Mouse (Mus musculus): Measurements from ENCODE around the gene Trpm8. TPM values are rescaled to one million over a fixed set of nuclear protein-coding genes. Genes with fewer than 3 reads are reported as not detected.
A peak's percentile ranks its signal among the peaks of the same experiment; 100 is the strongest.

The Trpm8 gene
- polyA plus RNA-seq, 1 experiment from 2014 or later, result not detected

DNA sequence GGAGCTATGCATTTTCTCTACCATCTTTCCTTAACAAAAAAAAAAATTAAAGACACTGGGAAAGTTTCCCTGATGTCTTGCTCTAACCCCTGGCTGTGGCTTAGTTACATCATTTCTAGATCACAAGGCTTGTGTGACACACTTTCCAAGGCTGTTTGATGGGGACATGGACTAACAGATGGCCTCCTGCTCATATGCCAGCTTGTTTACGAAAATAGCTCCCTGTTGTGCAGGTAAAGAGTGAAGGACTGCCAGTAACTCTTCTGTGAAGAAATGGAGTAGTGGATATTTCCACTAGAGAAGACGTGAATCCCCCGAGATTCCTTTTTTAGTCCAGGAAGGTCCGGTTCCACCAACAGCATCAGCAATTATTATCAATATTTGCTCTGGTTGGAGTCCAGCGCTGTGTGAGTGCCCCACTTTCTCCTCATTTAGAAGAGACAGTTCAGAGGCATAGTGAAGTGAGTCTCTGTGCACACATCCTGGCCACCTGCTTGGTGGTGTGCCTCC, 71.1 kb downstream of the Trpm8 start:
- H3K27ac ChIP-seq, result no peak overlapping the region
- WGBS, result 86% methylated on average over 5 of the region's 5 CpGs
- DNase-seq (ENCODE audit: low spot score), result no peak
- H3K27me3 ChIP-seq (ENCODE audit: low read depth, poor library complexity, severe bottlenecking), result no peaks in the 10 kb centered on the region
- H3K4me3 ChIP-seq, result no peak overlapping the region
- no peaks in the 10 kb centered on the region for H3K36me3 ChIP-seq
- H3K9me3 ChIP-seq (replicated peaks), result no peaks in the 10 kb centered on the region
- H3K4me1 ChIP-seq, result no peaks in the 10 kb centered on the region

DNA sequence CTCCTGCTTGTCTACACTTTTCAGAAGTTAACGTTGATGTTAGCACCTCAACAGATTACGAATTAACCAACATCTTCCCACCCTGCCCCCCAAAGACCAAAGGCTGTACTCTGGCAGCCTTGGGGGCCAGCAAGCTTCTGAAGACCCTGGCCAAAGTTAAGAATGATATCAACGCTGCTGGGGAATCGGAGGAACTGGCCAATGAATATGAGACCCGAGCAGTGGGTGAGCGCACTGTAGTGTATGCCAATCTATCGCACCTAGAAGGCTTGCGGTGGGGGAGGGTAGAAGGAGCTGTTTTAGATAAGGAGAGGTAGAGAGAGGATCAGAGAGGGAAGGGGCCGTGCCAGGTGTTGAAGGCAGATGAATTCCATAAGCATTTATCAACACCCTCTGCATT, 73.3 kb downstream of the Trpm8 start:
- WGBS, result 93% methylated on average over 9 of the region's 9 CpGs
- no peaks in the 10 kb centered on the region for H3K4me1 ChIP-seq

DNA sequence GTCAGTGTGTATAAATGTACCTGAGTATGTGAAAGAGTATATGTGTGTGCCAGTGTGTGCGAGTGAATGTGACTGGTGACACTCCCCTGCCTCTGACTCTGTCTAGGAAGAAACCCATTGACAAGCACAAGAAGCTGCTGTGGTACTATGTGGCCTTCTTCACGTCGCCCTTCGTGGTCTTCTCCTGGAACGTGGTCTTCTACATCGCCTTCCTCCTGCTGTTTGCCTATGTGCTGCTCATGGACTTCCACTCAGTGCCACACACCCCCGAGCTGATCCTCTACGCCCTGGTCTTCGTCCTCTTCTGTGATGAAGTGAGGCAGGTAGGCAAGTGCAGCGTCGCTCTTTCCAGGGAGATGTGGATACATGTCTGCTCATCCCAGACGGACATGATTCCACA, 77.6 kb downstream of the Trpm8 start:
- Histone ChIP-seq H3K4me3 (no peak overlapping the region), H3K36me3 (no peaks in the 10 kb centered on the region), H3K9me3 (replicated peaks) (no peaks in the 10 kb centered on the region), H3K4me1 (no peaks in the 10 kb centered on the region), H3K27me3 (ENCODE audit: low read depth, poor library complexity, severe bottlenecking) (no peaks in the 10 kb centered on the region), H3K27ac (no peak overlapping the region)
- 92% methylated on average over 12 of the region's 12 CpGs for WGBS
- no peak for DNase-seq (ENCODE audit: low spot score)

More for the DNA sequence above, 73.3 kb downstream of the Trpm8 start:
- Histone ChIP-seq H3K36me3 (no peaks in the 10 kb centered on the region), H3K27me3 (ENCODE audit: low read depth, poor library complexity, severe bottlenecking) (no peaks in the 10 kb centered on the region), H3K27ac (no peak overlapping the region), H3K9me3 (replicated peaks) (no peaks in the 10 kb centered on the region), H3K4me3 (no peak overlapping the region)
- DNase-seq (ENCODE audit: low spot score), result no peak

DNA sequence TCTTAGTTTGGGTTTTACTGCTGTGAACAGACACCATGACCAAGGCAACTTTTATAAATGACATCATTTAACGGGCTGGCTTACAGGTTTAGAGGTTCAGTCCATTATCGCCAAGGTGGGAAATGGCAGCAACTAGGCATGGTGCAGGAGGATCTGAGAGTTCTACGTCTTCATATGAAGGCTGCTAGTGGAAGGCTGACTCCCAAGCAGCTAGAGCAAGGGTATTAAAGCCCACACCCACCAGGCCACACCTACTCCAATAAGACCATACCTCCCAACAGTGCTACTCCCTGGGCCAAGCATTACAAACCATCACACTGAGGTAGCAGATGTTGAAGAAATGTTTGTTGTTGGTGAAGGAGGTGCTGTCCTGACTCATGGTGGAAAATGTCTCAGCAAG, 78.2 kb downstream of the Trpm8 start:
- Histone ChIP-seq H3K36me3 (no peaks in the 10 kb centered on the region), H3K27ac (no peak overlapping the region), H3K4me1 (no peaks in the 10 kb centered on the region), H3K27me3 (ENCODE audit: low read depth, poor library complexity, severe bottlenecking) (no peaks in the 10 kb centered on the region), H3K9me3 (replicated peaks) (no peaks in the 10 kb centered on the region), H3K4me3 (no peak overlapping the region)
- no peak for DNase-seq (ENCODE audit: low spot score)
- 83% methylated on average over 3 of the region's 3 CpGs for WGBS

DNA sequence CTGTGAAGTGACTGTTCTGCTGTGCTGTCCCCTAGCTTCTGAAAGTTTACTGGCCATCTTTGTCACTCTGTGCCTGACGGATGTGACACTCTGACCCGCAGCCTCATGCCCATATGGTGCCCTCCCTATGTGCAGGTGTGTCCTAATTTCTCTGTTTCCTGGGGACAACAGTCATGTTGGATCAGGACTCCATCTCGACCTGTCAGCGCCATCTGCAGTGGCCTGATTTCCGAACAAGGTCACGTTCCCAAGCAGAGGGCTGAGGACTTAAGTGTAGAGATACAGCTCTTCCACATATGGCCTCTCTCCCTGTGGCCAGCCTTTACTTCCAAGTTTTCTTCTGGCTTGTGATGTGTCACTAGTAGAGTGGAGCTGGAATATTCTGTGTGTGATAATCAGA, 79.2 kb downstream of the Trpm8 start:
- 85% methylated on average over 6 of the region's 6 CpGs for WGBS
- Histone ChIP-seq H3K27ac (no peak overlapping the region), H3K9me3 (replicated peaks) (no peaks in the 10 kb centered on the region), H3K36me3 (no peaks in the 10 kb centered on the region), H3K4me3 (no peak overlapping the region), H3K27me3 (ENCODE audit: low read depth, poor library complexity, severe bottlenecking) (no peaks in the 10 kb centered on the region), H3K4me1 (no peaks in the 10 kb centered on the region)
- no peak for DNase-seq (ENCODE audit: low spot score)

DNA sequence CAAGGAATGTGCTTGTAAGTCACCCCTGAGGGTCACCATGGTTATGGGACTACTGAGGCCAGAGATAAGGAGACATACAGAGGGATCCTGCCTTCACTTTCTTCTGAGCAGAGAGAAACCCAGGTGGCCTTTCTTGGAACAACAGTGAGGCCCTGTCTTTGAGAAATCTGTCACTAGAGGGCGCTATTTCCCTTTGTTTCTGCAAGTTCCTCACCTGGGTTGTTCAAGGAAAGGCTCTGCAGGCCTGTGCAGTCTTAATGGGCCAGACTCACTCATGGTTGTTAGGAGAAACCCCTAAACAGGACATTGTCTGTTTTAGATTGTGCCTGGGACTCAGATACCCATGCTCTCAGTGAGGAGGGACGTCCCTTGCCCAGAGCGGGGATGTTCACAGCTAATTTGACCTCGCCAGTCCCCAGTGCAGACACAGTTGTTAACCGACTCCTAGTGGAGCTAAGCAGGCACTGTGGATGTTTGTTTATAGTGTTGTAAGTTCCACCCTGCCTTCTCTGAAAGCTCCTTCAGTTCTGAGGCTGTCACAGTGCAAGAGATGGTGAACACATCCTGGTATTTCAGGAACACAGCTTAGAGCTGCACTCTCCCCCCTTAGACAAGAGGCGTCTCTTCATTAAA, 80.1 kb downstream of the Trpm8 start:
- H3K4me3 ChIP-seq, result no peak overlapping the region
- no peaks in the 10 kb centered on the region for H3K27me3 ChIP-seq (ENCODE audit: low read depth, poor library complexity, severe bottlenecking)
- 48% methylated on average over 6 of the region's 6 CpGs for WGBS
- no peaks in the 10 kb centered on the region for H3K9me3 ChIP-seq (replicated peaks)
- peak; percentile 65 for DNase-seq (ENCODE audit: low spot score)
- H3K36me3 ChIP-seq, result no peaks in the 10 kb centered on the region
- H3K4me1 ChIP-seq, result no peaks in the 10 kb centered on the region
- H3K27ac ChIP-seq, result peak overlapping the region; percentile 34; the same call in 1 of the 2 replicates

DNA sequence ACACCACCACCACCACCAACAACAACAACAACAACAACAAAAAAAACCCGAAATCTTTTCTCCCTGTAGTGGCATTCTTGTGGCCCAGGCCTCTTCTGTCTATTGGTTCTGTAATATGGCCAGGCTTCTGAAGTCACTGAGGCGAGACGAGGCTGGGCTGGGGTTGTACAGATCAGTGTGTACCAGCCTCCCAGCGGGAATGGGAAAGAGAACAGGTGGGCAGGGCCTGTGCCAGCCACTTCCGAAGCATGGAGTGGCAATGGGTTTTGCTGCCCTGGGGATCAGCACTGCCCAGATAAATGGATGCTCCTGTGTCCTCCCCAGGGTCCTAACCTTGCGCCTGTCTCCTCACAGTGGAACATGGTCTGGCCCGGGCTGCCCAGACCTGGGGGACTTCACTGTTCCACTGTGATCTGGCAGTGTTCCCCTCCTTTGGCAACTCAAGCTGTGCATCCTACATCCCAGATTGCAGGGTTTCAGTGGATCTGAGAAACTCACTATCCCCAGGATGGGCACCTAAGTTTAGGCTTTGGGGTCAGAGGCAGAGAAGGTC, 80.7 kb downstream of the Trpm8 start:
- WGBS, result 87% methylated on average over 7 of the region's 7 CpGs
- Histone ChIP-seq H3K9me3 (replicated peaks) (no peaks in the 10 kb centered on the region), H3K36me3 (no peaks in the 10 kb centered on the region), H3K27me3 (ENCODE audit: low read depth, poor library complexity, severe bottlenecking) (no peaks in the 10 kb centered on the region), H3K4me3 (no peak overlapping the region), H3K4me1 (no peaks in the 10 kb centered on the region), H3K27ac (0 out of 2 replicates have a peak overlapping the region, but pooled peaks have one; percentile 34)
- no peak for DNase-seq (ENCODE audit: low spot score)

DNA sequence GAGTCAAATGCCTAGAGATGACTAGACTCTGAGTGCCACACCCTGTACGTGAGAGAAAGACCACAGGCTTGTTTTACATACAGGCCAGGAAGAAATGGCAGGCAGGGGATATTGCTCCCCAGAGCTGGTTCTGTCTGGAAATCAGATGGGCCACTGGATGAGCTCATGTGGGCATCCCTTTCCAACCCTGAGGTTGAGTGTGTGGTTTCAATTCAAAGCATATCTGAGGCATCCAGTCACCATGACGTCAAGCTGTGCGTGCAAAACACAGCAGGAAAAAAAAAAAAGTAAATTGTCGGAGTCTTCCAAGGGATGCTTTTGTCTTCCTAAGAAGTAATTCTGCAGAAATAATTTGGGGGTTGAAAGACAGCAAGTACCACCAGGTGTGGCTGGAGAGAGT, 83.6 kb downstream of the Trpm8 start:
- no peak overlapping the region for H3K27ac ChIP-seq
- DNase-seq (ENCODE audit: low spot score), result no peak
- no peaks in the 10 kb centered on the region for H3K4me1 ChIP-seq
- WGBS, result 91% methylated on average over 4 of the region's 4 CpGs
- H3K27me3 ChIP-seq (ENCODE audit: low read depth, poor library complexity, severe bottlenecking), result no peaks in the 10 kb centered on the region
- no peaks in the 10 kb centered on the region for H3K36me3 ChIP-seq
- H3K4me3 ChIP-seq, result no peak overlapping the region
- H3K9me3 ChIP-seq (replicated peaks), result no peaks in the 10 kb centered on the region

DNA sequence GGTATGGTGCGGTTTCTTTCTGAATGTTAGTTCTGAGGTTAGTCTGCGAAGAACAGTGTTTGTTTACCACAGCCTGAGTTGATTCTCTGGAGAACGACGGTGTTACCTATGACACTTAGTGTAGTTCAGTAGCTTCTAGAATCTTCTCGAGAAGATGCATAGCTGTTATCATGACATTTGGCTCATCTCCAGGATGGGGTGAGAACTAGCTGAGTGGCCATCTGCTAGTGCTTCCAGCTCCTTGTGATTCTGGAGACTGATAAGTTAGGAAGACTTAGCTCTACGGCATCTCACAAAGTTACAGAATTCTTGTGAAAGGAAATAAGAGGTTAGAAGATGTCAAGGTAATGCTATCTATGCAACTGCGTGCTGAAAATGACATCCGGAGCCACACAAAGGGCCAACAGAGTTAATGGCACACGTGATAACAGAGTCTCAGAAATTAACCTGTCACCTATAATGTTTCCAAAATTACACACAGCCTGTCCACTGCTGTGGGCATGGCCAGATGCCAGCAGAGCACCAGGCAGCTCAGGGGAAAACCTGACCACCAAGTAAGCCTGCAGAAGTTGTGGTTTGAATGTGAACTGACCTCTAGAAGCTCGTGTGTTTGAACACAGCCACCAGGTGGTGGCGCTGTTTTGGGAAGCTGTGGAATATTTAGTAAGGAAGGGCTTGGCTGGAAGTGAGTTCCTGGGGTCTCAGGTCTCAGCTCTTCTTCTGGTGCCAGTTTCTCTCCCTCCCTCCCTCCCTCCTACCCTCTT, 89.6 kb downstream of the Trpm8 start:
- Histone ChIP-seq H3K4me1 (no peaks in the 10 kb centered on the region), H3K4me3 (no peak overlapping the region), H3K27me3 (ENCODE audit: low read depth, poor library complexity, severe bottlenecking) (no peaks in the 10 kb centered on the region), H3K27ac (no peak overlapping the region), H3K36me3 (no peaks in the 10 kb centered on the region), H3K9me3 (replicated peaks) (no peaks in the 10 kb centered on the region)
- 83% methylated on average over 11 of the region's 11 CpGs for WGBS
- no peak for DNase-seq (ENCODE audit: low spot score)

DNA sequence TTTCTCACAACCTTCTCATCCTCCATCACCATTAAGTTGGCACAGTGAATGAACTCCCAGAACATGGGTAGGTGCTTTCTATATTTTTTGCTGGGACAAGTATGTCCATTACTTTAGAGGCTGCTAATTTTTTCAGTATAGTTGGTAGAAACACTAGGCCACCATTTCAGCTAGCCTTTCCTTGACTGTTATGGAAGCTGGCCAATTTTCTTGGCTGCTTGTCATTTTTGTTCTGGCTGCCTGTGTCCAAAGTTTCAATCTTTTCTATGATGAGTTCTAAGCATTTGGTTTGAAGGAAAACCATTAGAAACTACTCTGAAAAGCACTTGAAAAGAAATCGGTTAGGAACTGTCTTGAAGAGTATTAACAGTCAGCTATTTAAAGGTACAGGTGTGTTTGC, 101.0 kb downstream of the Trpm8 start:
- DNase-seq (ENCODE audit: low spot score), result no peak
- 88% methylated on average over 1 of the region's 1 CpGs for WGBS
- H3K4me3 ChIP-seq, result no peak overlapping the region

DNA sequence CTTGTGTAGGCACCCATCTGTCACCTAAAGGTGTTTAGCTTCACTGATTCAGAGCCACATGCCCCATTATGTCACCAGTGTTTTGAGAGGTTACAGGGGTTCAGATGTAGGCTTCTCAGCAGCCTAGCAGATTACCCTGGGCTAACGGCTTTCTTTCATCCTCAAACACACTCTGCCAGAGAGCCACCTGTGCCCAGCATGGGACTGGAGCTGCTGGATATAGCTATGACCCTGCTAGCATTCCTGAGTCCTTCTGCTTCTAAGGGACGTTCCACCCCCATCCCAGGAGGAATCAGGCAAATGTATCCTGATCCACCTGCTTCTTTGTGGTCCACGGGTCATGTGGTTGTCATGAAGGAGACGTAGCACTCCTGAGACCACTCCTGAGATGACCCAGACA, 114.2 kb downstream of the Trpm8 start:
- no peak overlapping the region for H3K27ac ChIP-seq
- WGBS, result 66% methylated on average over 4 of the region's 4 CpGs

More for the DNA sequence above, 101.0 kb downstream of the Trpm8 start:
- Histone ChIP-seq H3K9me3 (replicated peaks) (no peaks in the 10 kb centered on the region), H3K27ac (no peak overlapping the region), H3K4me1 (no peaks in the 10 kb centered on the region), H3K36me3 (no peaks in the 10 kb centered on the region), H3K27me3 (ENCODE audit: low read depth, poor library complexity, severe bottlenecking) (no peaks in the 10 kb centered on the region)

DNA sequence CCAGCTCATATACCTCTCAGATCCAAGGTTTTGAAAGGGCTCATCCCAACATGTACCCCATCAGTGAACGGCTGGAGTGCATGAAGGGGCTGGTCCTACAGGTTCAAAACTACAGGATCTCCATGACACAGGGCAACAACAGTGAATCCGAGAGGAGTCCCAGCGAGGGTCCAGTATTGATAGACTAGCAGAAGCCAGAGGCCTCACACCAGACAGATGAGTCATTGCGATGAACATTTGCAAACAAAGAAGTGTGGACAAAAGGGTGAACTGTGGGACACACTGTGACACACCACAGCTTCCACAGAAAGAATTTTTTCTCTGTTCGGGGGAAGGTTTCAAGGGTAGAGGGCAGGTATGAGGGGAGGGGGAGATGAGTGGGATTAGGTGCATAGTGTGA, 115.9 kb downstream of the Trpm8 start:
- H3K36me3 ChIP-seq, result no peaks in the 10 kb centered on the region
- H3K27me3 ChIP-seq (ENCODE audit: low read depth, poor library complexity, severe bottlenecking), result no peaks in the 10 kb centered on the region
- no peak for DNase-seq (ENCODE audit: low spot score)
- no peak overlapping the region for H3K27ac ChIP-seq
- H3K4me3 ChIP-seq, result no peak overlapping the region
- no peaks in the 10 kb centered on the region for H3K9me3 ChIP-seq (replicated peaks)
- WGBS, result 89% methylated on average over 5 of the region's 5 CpGs
- 0 out of 2 replicates have a peak, but pooled peaks cover 3% of the 10 kb centered on the region for H3K4me1 ChIP-seq

More for the DNA sequence above, 114.2 kb downstream of the Trpm8 start:
- H3K27me3 ChIP-seq (ENCODE audit: low read depth, poor library complexity, severe bottlenecking), result no peaks in the 10 kb centered on the region
- DNase-seq (ENCODE audit: low spot score), result no peak
- no peaks in the 10 kb centered on the region for H3K36me3 ChIP-seq
- H3K4me3 ChIP-seq, result no peak overlapping the region
- no peaks in the 10 kb centered on the region for H3K9me3 ChIP-seq (replicated peaks)
- H3K4me1 ChIP-seq, result no peaks in the 10 kb centered on the region

DNA sequence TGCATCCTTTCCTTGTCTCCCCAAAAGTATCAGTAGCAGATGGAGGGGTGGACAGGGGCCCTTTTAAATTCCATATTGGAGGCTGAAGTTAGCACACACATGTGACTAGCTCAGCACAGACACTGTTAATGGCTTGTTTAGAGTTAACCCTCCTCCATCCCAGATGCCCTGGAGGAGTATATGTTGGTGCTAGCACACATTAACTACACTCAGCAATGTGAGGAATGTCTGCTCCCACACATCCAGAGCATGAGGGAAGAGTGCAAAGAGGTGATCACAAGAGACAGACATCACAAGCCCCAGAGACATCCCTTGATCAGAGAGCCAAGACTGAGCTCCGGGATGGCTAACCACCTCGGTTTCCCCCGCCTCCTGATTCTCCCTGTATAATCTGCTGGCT, 125.9 kb downstream of the Trpm8 start:
- Histone ChIP-seq H3K4me1 (peaks cover 31% of the 10 kb centered on the region), H3K4me3 (no peak overlapping the region), H3K27ac (no peak overlapping the region), H3K27me3 (ENCODE audit: low read depth, poor library complexity, severe bottlenecking) (no peaks in the 10 kb centered on the region), H3K36me3 (no peaks in the 10 kb centered on the region), H3K9me3 (replicated peaks) (no peaks in the 10 kb centered on the region)
- WGBS, result 65% methylated on average over 3 of the region's 3 CpGs
- DNase-seq (ENCODE audit: low spot score), result no peak

Measured in limb, embryonic 10.5 days (tissue).